Mouse (Mus musculus): ENCODE measurements around the gene Larp4b.
A peak's percentile ranks its signal among the peaks of the same experiment; 100 is the strongest.

Gene Larp4b

GRCm38 (mm10) chr13:9180221-9180620 is 86.5 kb downstream of the Larp4b start:
- DNase-seq (ENCODE audit: low spot score): no peak

GRCm38 (mm10) chr13:9181106-9181505 is 87.4 kb downstream of the Larp4b start:
- no peak for DNase-seq (ENCODE audit: low spot score)

- DNase-seq (ENCODE audit: low spot score): peak; percentile 66
These were observed 88.1 kb downstream of the Larp4b start for GRCm38 (mm10) chr13:9181666-9182264.

GRCm38 (mm10) chr13:9184281-9184680 is 90.6 kb downstream of the Larp4b start:
- no peak for DNase-seq (ENCODE audit: low spot score)

- no peak for DNase-seq (ENCODE audit: low spot score)
These were observed 91.0 kb downstream of the Larp4b start for GRCm38 (mm10) chr13:9184716-9185115.

- DNase-seq (ENCODE audit: low spot score): no peak
These were observed 93.5 kb downstream of the Larp4b start for GRCm38 (mm10) chr13:9187156-9187555.

GRCm38 (mm10) chr13:9187566-9188530 is 94.2 kb downstream of the Larp4b start:
- no peak for DNase-seq (ENCODE audit: low spot score)

- DNase-seq (ENCODE audit: low spot score): no peak
These were observed 95.8 kb downstream of the Larp4b start for GRCm38 (mm10) chr13:9189481-9189880.

GRCm38 (mm10) chr13:9191172-9192140 is 97.8 kb downstream of the Larp4b start:
- no peak for DNase-seq (ENCODE audit: low spot score)

- no peak for DNase-seq (ENCODE audit: low spot score)
These were observed 99.2 kb downstream of the Larp4b start for GRCm38 (mm10) chr13:9192797-9193330.

GRCm38 (mm10) chr13:9194656-9195055 is 101.0 kb downstream of the Larp4b start:
- no peak for DNase-seq (ENCODE audit: low spot score)

- DNase-seq (ENCODE audit: low spot score): no peak
These were observed 101.9 kb downstream of the Larp4b start for GRCm38 (mm10) chr13:9195565-9195964.

- no peak for DNase-seq (ENCODE audit: low spot score)
These were observed 104.4 kb downstream of the Larp4b start for GRCm38 (mm10) chr13:9198106-9198505.

GRCm38 (mm10) chr13:9198728-9199464 is 105.2 kb downstream of the Larp4b start:
- DNase-seq (ENCODE audit: low spot score): no peak

GRCm38 (mm10) chr13:9199465-9199844 is 105.8 kb downstream of the Larp4b start:
- DNase-seq (ENCODE audit: low spot score): no peak

- no peak for DNase-seq (ENCODE audit: low spot score)
These were observed 129.2 kb downstream of the Larp4b start for GRCm38 (mm10) chr13:9222761-9223405.

Data from ovary, postnatal 14 days (tissue).